Mouse (Mus musculus) erythroblast, embryonic 14.5 days (primary cell): ENCODE results near the gene Hes7.

ENCODE experiments used
- GATA1 ChIP-seq: IDR thresholded peaks from 2 replicates; pipeline ENCODE4 v1.6.1; 2012; ENCODE audit warnings: low read length, inconsistent platforms, mixed read lengths
- TAL1 ChIP-seq: IDR thresholded peaks from 3 replicates; pipeline ENCODE4 v1.6.1; 2012; ENCODE audit warnings: low read length, inconsistent platforms, mixed read lengths

- TF ChIP-seq TAL1 (no peak), GATA1 (no peak)
These were observed 27.3 kb upstream of the Hes7 start for GRCm38 (mm10) chr11:69092871-69093270.
